23 mouse cellular contexts compared by ENCODE assay signal in genomic region chr7:94314983-94315642, GRCm38 (mm10).
DNase-seq lines count a peak whose midpoint lies in the region; ATAC-seq lines count a peak whose summit lies in the region.
"Had no signal": no experiment of that assay in that cellular context is flagged by ENCODE, and none has a peak within 500 bp of the region (broad histone marks: within the 10 kb centered on the region; RNA-seq: fewer than 3 reads in every experiment).

No protein-coding gene starts in this region.

- no peaks in the 10 kb centered on the region for H3K36me3 ChIP-seq in hindbrain, embryonic 13.5 days
- H3K36me3 ChIP-seq in hindbrain, embryonic 16.5 days (ENCODE audit: control insufficient read depth, insufficient read depth, low read length): no peaks in the 10 kb centered on the region
- no peaks in the 10 kb centered on the region for H3K36me3 ChIP-seq in neural tube, embryonic 11.5 days (ENCODE audit: control insufficient read depth, insufficient read depth, low read length)
- H3K36me3 ChIP-seq in neural tube, embryonic 15.5 days: no peaks in the 10 kb centered on the region
- H3K36me3 ChIP-seq: embryonic facial prominence, embryonic 12.5 days; embryonic facial prominence, embryonic 15.5 days; forebrain, embryonic 12.5 days; forebrain, embryonic 15.5 days; heart, embryonic 10.5 days; heart, embryonic 13.5 days had no signal

- WGBS in hindbrain, embryonic 13.5 days: 72% methylated on average over 6 of the region's 6 CpGs
- WGBS in hindbrain, embryonic 16.5 days: 72% methylated on average over 6 of the region's 6 CpGs
- WGBS in neural tube, embryonic 11.5 days: 88% methylated on average over 6 of the region's 6 CpGs
- 33% methylated on average over 6 of the region's 6 CpGs for WGBS in neural tube, embryonic 15.5 days

- no peak overlapping the region for H3K4me2 ChIP-seq in hindbrain, embryonic 13.5 days
- H3K4me2 ChIP-seq in hindbrain, embryonic 16.5 days (ENCODE audit: low read length): no peak overlapping the region
- H3K4me2 ChIP-seq in neural tube, embryonic 11.5 days (ENCODE audit: low read depth): no peak overlapping the region
- no peak overlapping the region for H3K4me2 ChIP-seq in neural tube, embryonic 15.5 days
- H3K4me2 ChIP-seq: embryonic facial prominence, embryonic 12.5 days; embryonic facial prominence, embryonic 15.5 days; forebrain, embryonic 12.5 days; forebrain, embryonic 15.5 days; heart, embryonic 13.5 days had no signal

- peak; percentile 8 for DNase-seq in neural tube, embryonic 11.5 days (ENCODE audit: low spot score)
- no peak for DNase-seq in neural tube, embryonic 10.5 days (ENCODE audit: extremely low spot score, low spot score)
- DNase-seq in ovary, postnatal 14 days (ENCODE audit: low spot score): no peak
- DNase-seq: adrenal gland, adult 8-10 months; adrenal gland, postnatal 25 days; cerebellum, adult 18-20 months; cerebellum, adult 9-10 months; cerebellum, postnatal 25 days; gastrocnemius, postnatal 10 days; gastrocnemius, postnatal 36 days; heart, adult 2 months; heart, postnatal 14 days had no signal

- peak; percentile 54; the same call in 1 of the 2 replicates for ATAC-seq in hindbrain, embryonic 13.5 days (ENCODE audit: low FRiP score)
- ATAC-seq in hindbrain, embryonic 16.5 days: no peak
- ATAC-seq in neural tube, embryonic 11.5 days (ENCODE audit: insufficient read depth, low FRiP score, low TSS enrichment): no peak
- peak; percentile 73; the same call in 1 of the 2 replicates for ATAC-seq in neural tube, embryonic 15.5 days (ENCODE audit: low FRiP score)
- ATAC-seq: activated CD4-positive, CD25-positive, alpha-beta regulatory T cell, adult 4 months; forebrain, embryonic 15.5 days; intestine, postnatal 0 days had no signal

- H3K27ac ChIP-seq in hindbrain, embryonic 13.5 days: no peak overlapping the region
- H3K27ac ChIP-seq in hindbrain, embryonic 16.5 days (ENCODE audit: low read depth, low read length): no peak overlapping the region
- H3K27ac ChIP-seq in neural tube, embryonic 11.5 days (ENCODE audit: low read depth, low read length): no peak overlapping the region
- no peak overlapping the region for H3K27ac ChIP-seq in neural tube, embryonic 15.5 days (replicated peaks)
- H3K27ac ChIP-seq: embryonic facial prominence, embryonic 12.5 days; embryonic facial prominence, embryonic 15.5 days; forebrain, embryonic 12.5 days; forebrain, embryonic 15.5 days; heart, adult 2 months; heart, embryonic 10.5 days; heart, embryonic 13.5 days had no signal

- H3K27me3 ChIP-seq in hindbrain, embryonic 13.5 days: no peaks in the 10 kb centered on the region
- no peaks in the 10 kb centered on the region for H3K27me3 ChIP-seq in hindbrain, embryonic 16.5 days (replicated peaks; ENCODE audit: control insufficient read depth, insufficient read depth, low read length)
- no peaks in the 10 kb centered on the region for H3K27me3 ChIP-seq in neural tube, embryonic 11.5 days (ENCODE audit: control insufficient read depth, insufficient read depth, low read length)
- H3K27me3 ChIP-seq in neural tube, embryonic 15.5 days (replicated peaks): no peaks in the 10 kb centered on the region
- H3K27me3 ChIP-seq: embryonic facial prominence, embryonic 12.5 days; embryonic facial prominence, embryonic 15.5 days; forebrain, embryonic 12.5 days; forebrain, embryonic 15.5 days; heart, embryonic 13.5 days had no signal

- H3K9me3 ChIP-seq in hindbrain, embryonic 13.5 days: no peaks in the 10 kb centered on the region
- no peaks in the 10 kb centered on the region for H3K9me3 ChIP-seq in hindbrain, embryonic 16.5 days (ENCODE audit: control insufficient read depth, low read length)
- no peaks in the 10 kb centered on the region for H3K9me3 ChIP-seq in neural tube, embryonic 11.5 days (ENCODE audit: control insufficient read depth, low read length)
- H3K9me3 ChIP-seq in neural tube, embryonic 15.5 days (replicated peaks): no peaks in the 10 kb centered on the region
- H3K9me3 ChIP-seq: embryonic facial prominence, embryonic 12.5 days; embryonic facial prominence, embryonic 15.5 days; forebrain, embryonic 12.5 days; forebrain, embryonic 15.5 days; heart, embryonic 10.5 days; heart, embryonic 13.5 days had no signal

- H3K9ac ChIP-seq in hindbrain, embryonic 13.5 days: no peak overlapping the region
- no peak overlapping the region for H3K9ac ChIP-seq in hindbrain, embryonic 16.5 days (ENCODE audit: low read depth, low read length)
- no peak overlapping the region for H3K9ac ChIP-seq in neural tube, embryonic 11.5 days (ENCODE audit: low read length)
- H3K9ac ChIP-seq in neural tube, embryonic 15.5 days (replicated peaks): no peak overlapping the region
- H3K9ac ChIP-seq: embryonic facial prominence, embryonic 12.5 days; embryonic facial prominence, embryonic 15.5 days; forebrain, embryonic 12.5 days; forebrain, embryonic 15.5 days; heart, embryonic 13.5 days had no signal

- no peaks in the 10 kb centered on the region for H3K4me1 ChIP-seq in hindbrain, embryonic 13.5 days (replicated peaks)
- no peaks in the 10 kb centered on the region for H3K4me1 ChIP-seq in hindbrain, embryonic 16.5 days (ENCODE audit: control insufficient read depth, insufficient read depth, low read depth, low read length)
- H3K4me1 ChIP-seq in neural tube, embryonic 11.5 days (ENCODE audit: control insufficient read depth, insufficient read depth, low read length): no peaks in the 10 kb centered on the region
- H3K4me1 ChIP-seq in neural tube, embryonic 15.5 days: no peaks in the 10 kb centered on the region
- H3K4me1 ChIP-seq: embryonic facial prominence, embryonic 12.5 days; embryonic facial prominence, embryonic 15.5 days; forebrain, embryonic 12.5 days; forebrain, embryonic 15.5 days; heart, embryonic 10.5 days had no signal

- H3K4me3 ChIP-seq in hindbrain, embryonic 13.5 days: no peak overlapping the region
- H3K4me3 ChIP-seq in hindbrain, embryonic 16.5 days (ENCODE audit: low read length): no peak overlapping the region
- H3K4me3 ChIP-seq in neural tube, embryonic 11.5 days (ENCODE audit: low read depth, low read length): no peak overlapping the region
- H3K4me3 ChIP-seq in neural tube, embryonic 15.5 days (replicated peaks): no peak overlapping the region
- H3K4me3 ChIP-seq: embryonic facial prominence, embryonic 12.5 days; embryonic facial prominence, embryonic 15.5 days; forebrain, embryonic 12.5 days; forebrain, embryonic 15.5 days; heart, adult 2 months; heart, embryonic 10.5 days; heart, embryonic 13.5 days had no signal

Comparison
In these comparisons a context has a peak if more than half of its experiments do, and no peak if none do; other contexts are left out.
1. ATAC-seq: peak in hindbrain, embryonic 13.5 days (single experiment) and neural tube, embryonic 15.5 days (single experiment); none in hindbrain, embryonic 16.5 days (single experiment) and neural tube, embryonic 11.5 days (single experiment).